Mouse (Mus musculus) embryonic stem cell, embryonic (primary cell): Measurements from ENCODE around the gene Npas1.

Experiments used
- CTCF ChIA-PET, 4 experiments: fragments of 300-600 bp in 2 of 4; fragments of 350-600 bp in 2 of 4; sonication (Branson Sonifier 250); formaldehyde crosslinking; loops; one replicate each; lab custom pipeline; 2022; ENCODE audit warnings: inconsistent platforms in 2 of 4; lab: Charles Lee
- POLR2A ChIA-PET, 4 experiments: fragments of 300-600 bp in 2 of 4; fragments of 350-600 bp in 2 of 4; sonication (Branson Sonifier 250); formaldehyde crosslinking; loops; one replicate each; lab custom pipeline; 2022; ENCODE audit warnings: antibody characterized with exemption in 4 of 4, inconsistent platforms in 1 of 4; lab: Charles Lee

Gene Npas1

GRCm38 (mm10) chr7:16412930-16413329, 64.6 kb downstream of the Npas1 start:
- POLR2A ChIA-PET, result interaction anchor here in 2 of 4 experiments (0.6 to 13.7 kb wide), 21 partner anchors 9 to 154 kb away, joined by 3 to 303 read pairs (median 5); partner anchors contain the start of gene Zc3h4 (in 2 of the 2)
- CTCF ChIA-PET, result interaction anchor here in 3 of 4 experiments (0.6 to 2.3 kb wide), 5 partner anchors 13 to 149 kb away, joined by 3 to 6 read pairs (median 4); no protein-coding TSS in a partner anchor

GRCm38 (mm10) chr7:16412220-16412896, 65.2 kb downstream of the Npas1 start:
- ChIA-PET POLR2A (interaction anchor here in 2 of 4 experiments (0.6 to 13.7 kb wide), 25 partner anchors 9 to 196 kb away, joined by 3 to 303 read pairs (median 4); partner anchors contain the start of gene Zc3h4 (in 2 of the 2)), CTCF (interaction anchor here in 2 of 4 experiments (0.7 to 2.3 kb wide), 4 partner anchors 13 to 118 kb away, joined by 4 to 6 read pairs (median 4); no protein-coding TSS in a partner anchor)

GRCm38 (mm10) chr7:16411100-16411499, 66.4 kb downstream of the Npas1 start:
- CTCF ChIA-PET, result interaction anchor here in 1 of 4 experiments (0.5 kb wide), 1 partner anchor 148 kb away, joined by 4 read pairs; no protein-coding TSS in a partner anchor
- POLR2A ChIA-PET, result interaction anchor here in 2 of 4 experiments (1.0 to 13.7 kb wide), 5 partner anchors 8 to 79 kb away, joined by 3 to 303 read pairs (median 7); partner anchors contain the start of gene Zc3h4 (in 2 of the 2)

GRCm38 (mm10) chr7:16406978-16407377, 70.5 kb downstream of the Npas1 start:
- ChIA-PET POLR2A (interaction anchor here in 3 of 4 experiments (0.6 to 14.8 kb wide), 21 partner anchors 6 to 378 kb away, joined by 3 to 303 read pairs (median 6); partner anchors contain the start of genes Sae1 (in 2 of the 3), Inafm1 (in 1 of the 3) and Tmem160 (in 1 of the 3)), CTCF (interaction anchor here (0.5 to 1.7 kb wide), 7 partner anchors 9 to 96 kb away, joined by 3 to 6 read pairs (median 3); no protein-coding TSS in a partner anchor)
